Mouse (Mus musculus): ENCODE results near the gene Gpr108.

DNA sequence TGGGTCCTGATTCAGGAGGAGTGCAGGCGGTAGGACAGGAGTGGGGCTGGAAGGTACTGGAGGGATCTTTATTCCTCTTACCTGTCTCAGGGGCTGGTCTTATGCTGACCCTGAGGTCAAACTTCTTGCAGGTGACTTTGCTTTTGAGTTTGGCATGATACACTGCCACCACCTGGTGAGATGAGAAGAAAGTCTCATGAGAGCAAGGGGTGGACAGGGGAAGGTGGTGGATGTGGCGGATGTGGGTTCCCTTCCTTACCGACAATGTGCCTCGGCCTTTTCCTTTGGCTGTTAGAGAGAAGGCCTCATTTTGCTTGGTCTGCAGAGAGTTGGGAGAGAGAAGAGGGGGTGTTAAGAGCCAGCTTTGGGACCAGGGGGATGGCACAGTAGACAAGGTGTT is 38.9 kb downstream of the Gpr108 start:
- TF ChIP-seq CTCF (IDR thresholded peaks at IDR 0.05; ENCODE audit: low read depth), result peak; percentile 20; the same call in 1 of the 2 replicates
- no peak for TF ChIP-seq EP300 (IDR thresholded peaks at IDR 0.05; ENCODE audit: low read depth)
